Mouse (Mus musculus): ENCODE results near the gene Otulin.

- TF ChIP-seq EP300 (IDR thresholded peaks at IDR 0.05; ENCODE audit: low read depth in 1 of 2, low read length in 2 of 2) (no peak), KAT2A (conservative IDR thresholded peaks at IDR 0.05; ENCODE audit: low read depth, low read length) (no peak), RCOR1 (IDR thresholded peaks at IDR 0.05; ENCODE audit: low read depth, low read length) (no peak), CTCF (IDR thresholded peaks at IDR 0.05 in 2 of 3, conservative IDR thresholded peaks at IDR 0.05 in 1 of 3; ENCODE audit: control insufficient read depth in 1 of 3, insufficient read depth in 1 of 3, low read depth in 2 of 3, low read length in 3 of 3, poor library complexity in 1 of 3, severe bottlenecking in 1 of 3) (no peak), POLR2AphosphoS2 (IDR thresholded peaks at IDR 0.05; ENCODE audit: low read length) (no peak), MXI1 (IDR thresholded peaks at IDR 0.05; ENCODE audit: low read depth, low read length) (no peak), ZMIZ1 (IDR thresholded peaks at IDR 0.05; ENCODE audit: low read depth, low read length) (no peak), ZC3H11A (IDR thresholded peaks at IDR 0.05; ENCODE audit: low read depth, low read length) (no peak), POLR2A (IDR thresholded peaks at IDR 0.05; ENCODE audit: control insufficient read depth in 1 of 2, insufficient read depth in 1 of 2, low read depth in 1 of 2, low read length in 2 of 2, poor library complexity in 1 of 2) (no peak)
Observed at GRCm38 (mm10) chr15:27568371-27568770, 62.1 kb downstream of the Otulin start.

Measured in MEL (cell line).